Mouse (Mus musculus): ENCODE results near the gene Gm3512.
"Not testable (repeated sequence)": the region's sequence is repeated elsewhere in the genome, so short reads cannot be mapped to it uniquely, and the experiment has no call there.

DNA sequence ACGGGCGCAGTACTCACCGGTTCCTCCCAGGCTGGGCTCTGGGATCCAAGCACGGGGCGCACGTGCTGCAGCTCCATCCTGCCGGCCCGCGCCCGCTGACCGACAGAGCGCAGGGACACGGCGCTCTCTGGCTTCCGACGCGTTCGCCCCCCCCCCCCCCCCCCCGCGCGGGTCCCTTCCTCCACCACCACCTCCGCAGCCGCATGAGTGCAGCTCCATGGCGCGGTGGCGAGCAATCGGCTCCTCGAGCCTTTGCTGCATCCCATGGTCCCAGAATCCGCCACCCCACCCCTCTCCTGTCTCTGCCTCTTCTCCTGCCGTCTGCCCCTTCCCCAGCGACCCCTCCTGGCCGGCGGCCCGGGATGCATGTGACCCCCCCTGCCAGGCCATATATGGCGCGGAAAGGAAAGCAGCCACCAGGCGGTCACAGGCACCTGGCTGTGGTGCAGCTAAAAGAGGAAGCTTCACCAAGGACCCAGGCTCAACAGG is at the start of gene Gm3512:
- not testable (repeated sequence) for TF ChIP-seq CTCF (conservative IDR thresholded peaks at IDR 0.05; ENCODE audit: low read length); NANOG (IDR thresholded peaks at IDR 0.05; ENCODE audit: borderline replicate concordance, low read length); POU5F1 (IDR thresholded peaks at IDR 0.05; ENCODE audit: borderline replicate concordance, low read length)
